Mouse (Mus musculus) myocyte (in vitro differentiated cells): ENCODE data around the gene Vmn1r3.
"Not testable (repeated sequence)": the region's sequence is repeated elsewhere in the genome, so short reads cannot be mapped to it uniquely, and the experiment has no call there.

ENCODE experiments used
- CEBPB ChIP-seq: IDR thresholded peaks from 2 replicates; pipeline ENCODE4 v1.6.1; 2011; ENCODE audit warnings: mild to moderate bottlenecking, moderate library complexity; ENCODE audit not compliant: poor library complexity, insufficient read depth, severe bottlenecking
- POLR2A ChIP-seq: IDR thresholded peaks from one replicate; pipeline ENCODE4 v1.6.1; 2011; ENCODE audit warnings: low read depth, mild to moderate bottlenecking, control low read depth, moderate library complexity; ENCODE audit not compliant: insufficient read length

GRCm38 (mm10) chr4:3213349-3213748 lies 28.2 kb upstream of the Vmn1r3 start:
- TF ChIP-seq CEBPB, POLR2A: not testable (repeated sequence)
